Mouse (Mus musculus): ENCODE data around the gene 4930415O20Rik.

4930415O20Rik gene

DNA sequence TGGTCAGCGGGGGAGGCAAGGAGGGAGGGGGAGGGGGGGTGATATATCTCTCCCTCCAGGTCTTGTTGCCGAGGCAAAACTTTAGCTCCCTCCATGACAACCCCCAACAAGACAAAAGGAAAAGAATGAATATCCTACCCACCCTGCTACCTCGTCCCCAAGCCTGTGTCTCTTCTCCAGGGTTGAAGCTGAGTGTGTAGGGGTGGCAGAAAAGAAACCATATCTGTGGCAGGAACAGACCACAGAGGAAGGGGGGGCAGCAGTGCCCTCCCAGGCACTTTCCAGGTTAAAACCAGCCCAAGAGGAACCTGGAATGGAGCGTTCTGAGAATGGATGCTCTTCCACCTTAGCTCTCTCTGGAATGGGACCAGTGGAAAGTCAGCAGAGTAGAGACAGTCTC lies 59.7 kb downstream of the 4930415O20Rik start, which contains the start of gene Cacnb3:
TSS of gene Cacnb3 (plus strand) at position 301 of the 400 bp plus-strand sequence.
- no peak for DNase-seq (ENCODE audit: low read depth, low spot score)

DNA sequence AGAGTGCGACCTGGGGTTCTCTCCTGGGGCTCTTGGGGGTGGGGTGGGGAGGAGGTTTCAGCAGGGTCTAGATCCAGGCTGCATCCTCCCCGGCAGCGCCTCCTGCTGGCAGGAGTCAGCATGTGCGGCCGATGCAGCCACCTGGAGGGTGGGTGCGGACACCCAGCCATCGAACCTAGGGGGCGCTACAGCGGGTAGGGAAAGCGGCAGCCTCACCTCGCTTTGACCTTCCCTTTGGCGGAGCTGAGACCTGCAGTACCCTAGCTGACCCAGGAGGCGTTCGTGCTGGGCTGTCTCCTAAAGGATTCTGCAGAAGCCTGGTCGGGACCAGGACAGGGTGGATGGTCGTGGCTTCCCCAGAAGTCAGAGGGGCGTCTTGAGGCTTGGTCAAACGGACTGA lies 60.7 kb downstream of the 4930415O20Rik start:
- DNase-seq (ENCODE audit: low read depth, low spot score), result peak; percentile 76

GRCm38 (mm10) chr15:98632107-98632744 lies 61.4 kb downstream of the 4930415O20Rik start:
- no peak for DNase-seq (ENCODE audit: low read depth, low spot score)

DNA sequence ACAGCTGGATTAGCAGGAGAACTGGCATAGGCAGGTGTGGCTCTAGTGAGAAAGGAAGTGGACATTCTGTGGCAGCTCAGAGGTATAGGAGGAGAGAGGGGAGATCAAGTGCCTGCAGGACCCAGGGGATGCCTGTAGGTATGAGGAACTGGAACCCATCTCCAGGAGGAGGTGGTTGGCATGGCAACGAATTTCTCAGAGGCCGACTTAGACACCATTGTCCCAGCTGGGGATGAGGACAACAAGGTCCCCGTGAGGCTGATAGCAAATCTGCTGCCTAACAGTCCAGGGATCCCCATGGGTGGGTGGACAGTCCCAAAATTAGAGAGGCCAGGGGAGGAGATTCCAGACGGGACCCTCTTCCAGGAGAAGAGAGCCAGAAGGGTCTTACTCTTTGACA lies 62.1 kb downstream of the 4930415O20Rik start:
- peak; percentile 37 for DNase-seq (ENCODE audit: low read depth, low spot score)

DNA sequence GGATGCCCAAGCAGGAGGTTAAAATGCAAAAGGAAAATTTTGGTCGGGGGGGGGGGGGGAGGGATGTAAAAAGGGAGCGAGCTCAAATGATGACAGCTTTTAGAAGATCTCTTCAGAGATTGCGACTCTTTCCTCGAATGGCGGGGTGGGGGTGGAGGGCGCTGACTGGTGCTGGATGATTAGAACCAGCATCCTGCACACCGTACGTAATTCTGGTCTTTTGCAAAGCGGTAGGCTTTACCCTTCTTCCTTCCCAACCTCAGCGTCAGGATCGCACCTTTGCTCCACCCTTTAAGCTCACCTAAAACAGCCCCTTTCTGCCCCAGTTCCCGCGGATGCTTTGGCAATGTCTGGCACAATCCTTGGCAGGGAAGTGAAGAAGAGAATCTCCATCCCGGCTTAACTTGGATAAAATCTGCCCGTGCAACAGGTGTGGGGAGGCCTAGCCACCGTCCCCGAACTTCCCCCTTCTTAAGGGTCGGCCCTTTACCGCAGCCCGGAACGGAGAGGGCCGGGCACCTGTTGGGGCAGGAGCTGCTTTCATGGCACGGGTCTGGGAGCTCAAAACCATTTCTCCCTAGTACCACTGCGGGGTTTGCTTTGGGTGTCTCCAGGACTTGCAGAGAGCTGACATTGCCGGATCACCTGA lies 63.1 kb downstream of the 4930415O20Rik start:
- peak; percentile 35 for DNase-seq (ENCODE audit: low read depth, low spot score)

- peak; percentile 50 for DNase-seq (ENCODE audit: low read depth, low spot score)
Measured at GRCm38 (mm10) chr15:98634541-98635081, 63.8 kb downstream of the 4930415O20Rik start.

DNA sequence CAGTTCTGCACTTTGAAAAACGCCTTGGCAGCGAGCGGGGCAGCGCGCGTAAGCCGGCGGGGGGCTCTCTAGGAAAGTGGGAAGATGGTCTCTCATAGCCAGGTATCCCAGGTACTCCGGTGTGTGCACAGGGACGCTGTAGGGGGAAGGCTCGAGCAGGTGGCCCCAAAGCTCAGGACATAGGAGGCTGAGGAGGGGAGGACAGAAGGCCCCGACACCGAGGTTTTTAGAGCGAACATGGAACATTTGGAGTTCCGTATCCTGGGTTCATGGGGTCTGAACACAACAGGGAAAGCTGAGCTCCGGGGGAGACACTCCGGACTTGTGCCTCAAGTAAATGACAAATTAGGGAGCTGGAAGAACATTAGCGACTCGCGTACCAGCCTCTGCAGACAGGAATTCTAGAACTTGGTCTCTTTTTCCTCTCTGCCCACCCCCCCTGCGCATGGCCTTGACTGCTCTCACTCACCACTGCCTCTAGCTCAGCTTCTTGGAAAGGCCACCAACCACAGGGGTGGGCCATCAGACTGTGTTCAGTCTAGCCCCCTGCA lies 64.6 kb downstream of the 4930415O20Rik start:
- no peak for DNase-seq (ENCODE audit: low read depth, low spot score)

DNA sequence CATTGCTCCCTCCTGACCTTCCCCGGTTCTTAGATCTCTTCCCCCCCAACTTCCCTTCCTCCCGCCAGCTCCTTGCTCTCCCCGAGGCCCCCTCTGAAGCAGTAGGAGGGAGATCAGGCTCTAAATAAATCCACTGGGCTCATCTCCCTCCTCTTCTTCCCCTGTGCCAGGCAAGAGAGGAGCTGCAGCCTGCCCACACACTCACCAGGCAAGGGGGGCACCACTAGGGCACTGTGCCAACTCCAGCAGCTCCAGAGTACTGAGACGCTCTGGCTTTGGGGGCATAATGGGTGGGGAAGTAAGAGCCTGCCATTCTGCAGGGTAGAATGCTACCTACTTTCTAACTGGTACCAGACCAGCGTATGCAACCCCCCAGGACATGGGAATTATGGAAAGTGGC lies 65.7 kb downstream of the 4930415O20Rik start:
- DNase-seq (ENCODE audit: low read depth, low spot score), result no peak

GRCm38 (mm10) chr15:98637155-98637554 lies 66.4 kb downstream of the 4930415O20Rik start:
- DNase-seq (ENCODE audit: low read depth, low spot score), result no peak
